Mouse (Mus musculus) neural tube, embryonic 11.5 days (tissue): ENCODE measurements around the gene Zfp935. TPM values are rescaled to one million over a fixed set of nuclear protein-coding genes. Genes with fewer than 3 reads are reported as not detected.
A peak's percentile ranks its signal among the peaks of the same experiment; 100 is the strongest.
"Not testable (repeated sequence)": the region's sequence is repeated elsewhere in the genome, so short reads cannot be mapped to it uniquely, and the experiment has no call there.

ENCODE experiments used
- ATAC-seq: fragments of 200-750 bp; cut with Nextera tagmentation; 2 replicates; pipeline ENCODE4 v1.8.0; 2017; ENCODE audit warnings: moderate number of reproducible peaks, mild to moderate bottlenecking, moderate TSS enrichment, moderate library complexity; ENCODE audit not compliant: insufficient read depth, low FRiP score, low TSS enrichment
- DNase-seq: peaks from one replicate; pipeline ENCODE4 v3.0.0-alpha.2; 2015; ENCODE audit warnings: low spot score
- H3K27ac ChIP-seq: fragments of 300-500 bp; sonication (generic); 2 replicates; pipeline ENCODE4 v1.5.1; 2014; ENCODE audit warnings: low read depth, mild to moderate bottlenecking, low read length
- H3K27me3 ChIP-seq: fragments of 300-500 bp; sonication (generic); 2 replicates; pipeline ENCODE4 v1.6.1; 2014; ENCODE audit warnings: mild to moderate bottlenecking, low read length, mixed read lengths; ENCODE audit not compliant: control insufficient read depth, insufficient read depth
- H3K36me3 ChIP-seq: fragments of 300-500 bp; sonication (generic); 2 replicates; pipeline ENCODE4 v1.6.1; 2014; ENCODE audit warnings: mild to moderate bottlenecking, low read length, moderate library complexity, mixed read lengths; ENCODE audit not compliant: control insufficient read depth, insufficient read depth
- H3K4me1 ChIP-seq: fragments of 300-500 bp; sonication (generic); 2 replicates; pipeline ENCODE4 v1.6.1; 2014; ENCODE audit warnings: low read length, mixed read lengths; ENCODE audit not compliant: control insufficient read depth, insufficient read depth
- H3K4me2 ChIP-seq: fragments of 300-500 bp; sonication (generic); 2 replicates; pipeline ENCODE4 v1.6.1; 2014; ENCODE audit warnings: low read depth, mild to moderate bottlenecking, moderate library complexity
- H3K4me3 ChIP-seq: fragments of 300-500 bp; sonication (generic); 2 replicates; pipeline ENCODE4 v1.5.1; 2014; ENCODE audit warnings: low read depth, low read length
- H3K9ac ChIP-seq: fragments of 300-500 bp; sonication (generic); 2 replicates; pipeline ENCODE4 v1.6.1; 2014; ENCODE audit warnings: mild to moderate bottlenecking, low read length
- H3K9me3 ChIP-seq: fragments of 300-500 bp; sonication (generic); 2 replicates; pipeline ENCODE4 v1.6.1; 2016; ENCODE audit warnings: low read length; ENCODE audit not compliant: control insufficient read depth
- WGBS: fragments of 180-500 bp; shearing (Covaris S2); extraction: QIAGEN DNeasy Blood & Tissue Kit; methylation state at CpG from one replicate; pipeline ENCODE4 v1.1.7; 2014; 5-methylcytosine and 5-hydroxymethylcytosine counted together
- polyA plus RNA-seq: library from polyadenylated mRNA; unstranded; fragments of >200 nt; fragmentation: Nextera tagmentation; extraction: Ambion mirVana; gene quantifications from 2 replicates; pipeline ENCODE4 v1.2.1, GENCODE M21; 2014

The Zfp935 gene
- 0.31 TPM in 1 of 2 replicates, not detected in the other for polyA plus RNA-seq

DNA sequence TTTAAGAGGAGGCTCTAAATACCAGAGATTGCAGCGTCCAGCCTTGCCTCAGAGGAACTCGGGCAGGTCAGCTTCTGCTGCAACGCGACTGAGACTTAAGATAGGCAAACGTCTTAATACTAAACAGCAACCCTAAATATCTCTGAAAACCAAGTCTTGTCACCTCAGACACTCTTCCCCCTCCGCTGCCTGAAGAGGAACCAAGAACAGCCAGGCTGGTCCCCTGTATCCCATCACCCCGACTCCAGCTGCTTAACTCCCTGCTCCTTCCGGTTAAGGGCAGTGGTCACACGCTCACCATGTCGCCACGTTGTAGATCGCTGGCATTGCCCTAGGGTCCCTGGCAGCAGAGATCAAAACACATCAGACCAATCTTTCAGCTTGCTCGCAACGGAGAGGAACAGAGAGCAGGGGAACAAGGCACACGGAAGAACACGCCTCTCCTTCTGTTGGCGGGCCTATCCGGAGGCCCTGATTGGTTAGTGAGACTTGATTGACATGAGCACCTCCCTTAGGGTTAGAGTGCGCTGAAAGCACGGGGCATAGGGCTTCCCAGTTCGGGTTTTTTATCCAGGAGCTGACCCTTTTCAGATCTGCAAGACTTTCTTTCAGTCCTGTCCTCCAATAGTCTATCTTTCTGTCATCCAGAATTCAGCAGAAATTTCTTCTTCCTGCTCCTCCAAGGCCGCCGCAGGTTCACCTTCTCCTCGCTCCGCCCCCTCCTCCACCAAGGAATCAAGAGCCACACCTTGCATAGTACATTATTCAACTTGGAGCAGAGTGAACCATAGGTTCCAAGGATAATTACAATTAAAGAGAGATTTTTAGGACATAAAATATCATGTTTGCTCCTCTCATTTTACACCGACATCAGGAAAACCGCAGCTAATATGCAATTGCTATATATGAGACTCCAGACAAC lies at the start of gene Zfp935:
Gene Zfp935 (minus strand): TSS at position 323 of the 922 bp plus-strand sequence.
- peak within 1 kb of the TSS; percentile 25 for H3K4me2 ChIP-seq
- WGBS: 5% methylated on average over 25 of the region's 27 CpGs
- ATAC-seq (0 out of 2 replicates have a peak, but pooled peaks have one; percentile 45), DNase-seq (peak; percentile 30)
- H3K27me3 ChIP-seq, H3K9me3 ChIP-seq, H3K4me1 ChIP-seq, H3K27ac ChIP-seq, H3K36me3 ChIP-seq: not testable (repeated sequence)
- peak within 1 kb of the TSS; percentile 38 for H3K4me3 ChIP-seq
- H3K9ac ChIP-seq: peak within 1 kb of the TSS; percentile 52; the same call in 1 of the 2 replicates

DNA sequence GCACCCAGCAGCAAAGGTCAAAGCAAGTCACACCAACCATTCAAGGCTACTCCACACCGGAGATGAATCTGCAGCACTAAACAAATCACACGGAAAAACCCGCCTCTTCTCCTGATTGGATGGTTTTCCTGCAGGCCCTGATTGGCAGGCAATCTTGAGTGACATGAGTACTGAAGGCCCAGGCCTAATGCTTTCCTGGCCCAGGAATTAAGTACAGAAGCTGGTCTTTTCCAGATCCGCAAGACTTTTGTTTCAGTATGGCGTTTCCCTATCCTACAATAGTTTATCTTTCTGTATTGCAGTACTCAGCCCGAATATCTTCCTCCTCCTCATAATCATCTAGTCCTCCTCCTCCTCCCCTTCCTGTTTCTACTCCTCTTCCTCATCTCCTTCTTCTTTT lies 12.8 kb upstream of the Zfp935 start, which contains the start of gene Zfp934:
Gene Zfp934 (minus strand): TSS at position 101 of the 400 bp plus-strand sequence.
- not testable (repeated sequence) for H3K36me3 ChIP-seq, ATAC-seq, H3K4me1 ChIP-seq, H3K4me3 ChIP-seq, H3K4me2 ChIP-seq, DNase-seq, H3K9me3 ChIP-seq, H3K27ac ChIP-seq, H3K27me3 ChIP-seq, H3K9ac ChIP-seq
- WGBS: 89% methylated on average over 3 of the region's 6 CpGs

DNA sequence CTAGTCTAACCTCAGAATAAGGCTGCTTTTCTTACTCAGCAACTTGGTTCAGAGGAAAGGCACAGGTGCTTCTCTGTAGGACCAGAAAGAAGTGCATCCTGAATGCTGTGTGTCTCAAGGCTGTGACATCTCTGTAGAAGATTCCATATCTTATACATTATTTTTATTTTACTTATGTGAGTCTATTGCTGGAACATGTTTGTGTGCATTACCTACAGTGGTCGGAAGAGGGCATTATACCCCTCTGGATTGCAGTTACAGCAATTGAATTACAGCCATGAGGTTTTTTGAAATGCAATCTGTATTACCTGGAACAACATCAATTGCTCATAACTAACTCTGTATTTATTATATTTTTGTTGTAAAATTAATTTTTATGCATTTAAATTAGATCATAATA lies 3.4 kb upstream of the Zfp935 start:
- not testable (repeated sequence) for H3K9ac ChIP-seq, H3K9me3 ChIP-seq, H3K4me2 ChIP-seq, H3K4me1 ChIP-seq, ATAC-seq, H3K27ac ChIP-seq, H3K4me3 ChIP-seq, H3K27me3 ChIP-seq, H3K36me3 ChIP-seq, DNase-seq
- 31% methylated on average over 1 of the region's 1 CpGs for WGBS

DNA sequence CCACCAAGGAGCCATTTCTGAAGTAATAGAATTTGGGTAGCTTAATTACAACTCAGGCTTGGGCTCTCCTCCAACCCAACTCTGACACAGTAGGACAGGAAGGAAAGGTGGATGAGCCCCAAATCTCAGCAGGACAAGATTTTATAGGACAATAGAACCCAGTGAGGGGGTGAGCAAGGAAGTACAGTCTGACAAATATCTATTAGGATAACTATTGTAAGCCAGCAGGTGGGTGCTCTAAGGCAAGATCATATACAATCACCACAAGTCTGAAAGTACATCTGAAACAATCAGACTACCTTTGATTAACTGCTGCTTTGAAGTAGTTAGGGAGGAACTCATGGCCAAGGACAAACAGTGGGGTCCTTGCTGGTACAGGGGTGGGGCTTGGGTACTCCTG lies 28.2 kb downstream of the Zfp935 start:
- not testable (repeated sequence) for H3K9me3 ChIP-seq, H3K27me3 ChIP-seq, ATAC-seq, H3K4me3 ChIP-seq, H3K4me2 ChIP-seq, H3K36me3 ChIP-seq, DNase-seq, H3K9ac ChIP-seq, H3K4me1 ChIP-seq, H3K27ac ChIP-seq

DNA sequence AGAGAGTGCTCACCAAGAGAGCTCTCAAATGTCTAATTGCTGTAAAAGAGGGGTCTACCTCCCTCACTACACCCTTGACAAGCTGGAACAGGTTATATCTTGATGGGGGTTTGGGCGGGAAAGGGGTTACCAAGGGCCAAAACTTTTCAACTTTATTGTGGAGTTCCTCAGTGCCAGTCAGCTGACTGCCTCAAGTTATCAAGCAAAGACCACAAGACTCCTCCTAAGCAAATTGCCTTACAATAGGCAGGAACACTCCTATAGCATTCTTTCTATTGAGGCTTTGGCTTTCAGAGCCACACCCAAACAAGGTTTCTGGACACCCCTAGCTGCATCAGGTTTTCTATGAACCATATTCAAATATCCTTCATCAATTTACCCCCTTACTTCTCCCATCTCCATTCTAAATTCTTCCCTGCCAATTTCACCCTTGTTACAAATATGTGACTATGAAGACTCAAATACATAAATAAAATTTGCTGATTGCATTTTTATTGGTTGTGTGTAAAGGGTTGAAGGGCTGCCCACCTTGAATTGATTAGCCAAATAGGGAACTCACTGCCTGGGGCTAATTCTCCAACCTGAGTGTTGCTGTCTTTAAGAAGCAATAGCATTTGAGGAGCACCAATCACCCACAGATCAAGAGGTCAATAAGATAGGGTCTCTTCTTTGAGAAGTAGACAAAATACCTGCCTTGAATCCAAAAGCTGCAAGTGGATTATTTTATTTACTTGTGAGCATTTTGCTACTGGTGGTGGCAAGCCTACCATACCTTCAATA lies 47.5 kb downstream of the Zfp935 start:
- H3K27me3 ChIP-seq, H3K36me3 ChIP-seq, H3K4me2 ChIP-seq, DNase-seq, H3K4me3 ChIP-seq, H3K27ac ChIP-seq, H3K9me3 ChIP-seq, ATAC-seq, H3K4me1 ChIP-seq, H3K9ac ChIP-seq: not testable (repeated sequence)
- WGBS: 88% methylated on average over 1 of the region's 1 CpGs

DNA sequence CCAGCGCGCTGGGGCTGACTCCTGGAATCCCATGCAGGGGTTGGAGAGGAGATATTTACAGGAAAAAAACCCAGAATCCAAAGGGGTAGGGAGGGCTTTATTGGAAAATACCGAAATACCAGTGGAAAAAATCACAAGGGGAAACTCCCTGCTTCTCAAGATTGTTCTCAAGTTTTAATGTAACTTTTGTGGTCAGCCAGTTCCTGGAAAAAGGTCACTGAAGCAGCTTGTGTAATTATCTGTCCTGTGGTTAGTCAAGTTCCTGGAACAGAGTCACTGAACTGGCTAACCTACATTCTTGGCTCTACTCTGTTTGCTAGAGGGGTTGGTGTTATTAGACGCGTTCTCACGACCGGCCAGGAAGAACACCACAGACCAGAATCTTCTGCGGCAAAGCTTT lies 85.7 kb downstream of the Zfp935 start:
- not testable (repeated sequence) for H3K27ac ChIP-seq, DNase-seq, H3K9ac ChIP-seq, H3K36me3 ChIP-seq, H3K4me3 ChIP-seq, H3K4me1 ChIP-seq, H3K4me2 ChIP-seq, H3K9me3 ChIP-seq, H3K27me3 ChIP-seq, ATAC-seq
- WGBS: 95% methylated on average over 8 of the region's 8 CpGs

DNA sequence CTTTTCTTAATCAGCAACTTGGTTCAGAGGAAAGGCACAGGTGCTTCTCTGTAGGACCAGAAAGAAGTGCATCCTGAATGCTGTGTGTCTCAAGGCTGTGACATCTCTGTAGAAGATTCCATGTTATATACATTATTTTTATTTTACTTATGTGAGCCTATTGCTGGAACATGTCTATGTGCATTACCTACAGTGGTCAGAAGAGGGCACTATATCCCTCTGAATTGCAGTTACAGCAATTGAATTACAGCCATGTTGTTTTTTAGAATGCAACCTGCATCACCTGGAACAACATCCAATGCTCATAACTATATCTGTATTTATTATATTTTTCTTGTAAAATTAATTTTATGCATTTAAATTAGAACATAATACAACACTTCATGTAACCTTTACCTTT lies 88.4 kb downstream of the Zfp935 start:
- not testable (repeated sequence) for H3K27ac ChIP-seq, H3K4me3 ChIP-seq, H3K36me3 ChIP-seq, H3K9ac ChIP-seq, H3K9me3 ChIP-seq, H3K27me3 ChIP-seq, ATAC-seq, H3K4me1 ChIP-seq, DNase-seq, H3K4me2 ChIP-seq

DNA sequence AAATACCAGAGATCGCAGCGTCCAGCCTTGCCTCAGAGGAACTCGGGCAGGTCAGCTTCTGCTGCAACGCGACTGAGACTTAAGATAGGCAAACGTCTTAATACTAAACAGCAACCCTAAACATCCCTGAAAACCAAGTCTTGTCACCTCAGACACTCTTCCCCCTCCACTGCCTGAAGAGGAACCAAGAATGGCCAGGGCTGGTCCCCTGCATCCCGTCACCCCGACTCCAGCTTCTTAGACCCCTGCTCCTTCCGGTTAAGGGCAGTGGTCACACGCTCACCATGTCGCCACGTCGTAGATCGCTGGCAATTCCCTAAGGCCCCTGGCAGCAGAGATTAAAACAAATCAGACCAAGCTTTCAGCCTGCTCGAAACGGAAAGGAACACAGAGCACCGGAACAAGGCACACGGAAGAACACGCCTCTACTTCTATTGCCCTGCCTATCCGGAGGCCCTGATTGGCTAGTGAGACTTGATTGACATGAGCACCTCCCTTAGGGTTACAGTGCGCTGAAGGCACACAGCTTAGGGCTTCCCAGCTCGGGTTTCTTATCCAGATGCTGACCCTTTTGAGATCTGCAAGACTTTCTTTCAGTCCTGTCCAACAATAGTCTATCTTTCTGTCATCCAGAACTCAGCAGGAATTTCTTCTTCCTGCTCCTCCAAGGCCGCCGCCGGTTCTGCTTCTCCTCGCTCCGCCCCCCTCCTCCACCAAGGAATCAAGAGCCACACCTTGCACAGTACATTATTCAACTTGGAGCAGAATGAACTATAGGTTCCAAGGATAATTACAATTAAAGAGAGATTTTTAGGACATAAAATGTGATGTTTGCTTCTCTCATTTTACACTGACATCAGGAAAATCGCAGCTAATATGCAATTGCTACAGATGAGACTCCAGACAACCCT lies 91.6 kb downstream of the Zfp935 start, which contains the start of gene Gm49359:
Gene Gm49359 (minus strand): TSS at position 409 of the 911 bp plus-strand sequence.
- ATAC-seq: peak; percentile 100

More for the DNA sequence above, 91.6 kb downstream of the Zfp935 start, which contains the start of gene Gm49359:
- H3K9me3 ChIP-seq, H3K36me3 ChIP-seq, H3K27me3 ChIP-seq, H3K4me1 ChIP-seq, H3K27ac ChIP-seq: not testable (repeated sequence)
- DNase-seq: peak; percentile 85
- Histone ChIP-seq H3K9ac (peak within 1 kb of the TSS; percentile 67), H3K4me2 (peak within 1 kb of the TSS; percentile 29), H3K4me3 (peak within 1 kb of the TSS; percentile 51)
- WGBS: 3% methylated on average over 27 of the region's 28 CpGs
